Mouse (Mus musculus): ENCODE data around the gene Lfng. TPM values are rescaled to one million over a fixed set of nuclear protein-coding genes. Genes with fewer than 3 reads are reported as not detected.

The Lfng gene
- total and polyA plus RNA-seq, 3 experiments = not detected

DNA sequence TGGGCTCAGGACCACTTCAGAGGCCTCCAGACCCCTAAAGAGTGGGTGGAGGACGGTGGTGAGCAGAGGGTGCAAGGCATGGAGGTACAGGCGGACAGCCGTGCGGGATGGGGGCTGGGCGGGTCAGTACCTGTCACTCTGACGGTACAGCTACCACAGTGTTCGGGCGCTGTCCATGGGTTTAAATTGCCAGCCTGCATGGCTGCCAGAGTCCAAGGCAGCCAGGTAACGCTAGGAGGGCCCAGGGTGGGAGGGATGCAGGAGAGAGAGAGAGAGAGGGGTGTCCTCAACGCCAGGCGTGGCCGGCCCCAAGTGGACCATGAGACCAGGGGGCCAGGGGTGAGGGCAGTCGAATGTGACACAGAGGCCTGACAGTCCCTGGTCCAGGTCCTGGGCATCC lies 17.8 kb downstream of the Lfng start:
- TF ChIP-seq RCOR1 (conservative IDR thresholded peaks at IDR 0.05; ENCODE audit: low read depth, low read length) = no peak
- no peak for TF ChIP-seq ETS1 (conservative IDR thresholded peaks at IDR 0.05; ENCODE audit: low read depth, low read length)
- TF ChIP-seq CTCF (conservative IDR thresholded peaks at IDR 0.05 in 1 of 2, IDR thresholded peaks at IDR 0.05 in 1 of 2; ENCODE audit: low read depth in 2 of 2, low read length in 2 of 2) = no peak
- TF ChIP-seq MXI1 (IDR thresholded peaks at IDR 0.05; ENCODE audit: low read depth, low read length) = no peak
- TF ChIP-seq CHD1 (IDR thresholded peaks at IDR 0.05; ENCODE audit: low read depth, low read length) = no peak
- TF ChIP-seq SMC3 (IDR thresholded peaks at IDR 0.05; ENCODE audit: low read depth, low read length) = no peak
- TF ChIP-seq SIN3A (IDR thresholded peaks at IDR 0.05; ENCODE audit: low read length) = no peak
- no peak for TF ChIP-seq RAD21 (IDR thresholded peaks at IDR 0.05; ENCODE audit: low read depth, low read length)
- Histone ChIP-seq H3K4me1 (ENCODE audit: control insufficient read depth in 1 of 2, insufficient read depth in 2 of 2) (peaks cover 0 to 3% of the 10 kb centered on the region in 2 experiments; a peak in 1 of 4 replicates), H3K36me3 (replicated peaks in 1 of 2; ENCODE audit: control insufficient read depth in 1 of 2, insufficient read depth in 1 of 2, low read length in 1 of 2) (peaks cover 0 to 17% of the 10 kb centered on the region in 2 experiments), H3K4me2 (ENCODE audit: insufficient read depth, low read depth, poor library complexity, severe bottlenecking) (no peak overlapping the region), H3K9ac (ENCODE audit: insufficient read depth, low read depth) (no peak overlapping the region), H3K27me3 (replicated peaks) (no peaks in the 10 kb centered on the region), H3K27ac (ENCODE audit: insufficient read depth, low read depth) (no peak overlapping the region), H3K4me3 (replicated peaks in 1 of 3; ENCODE audit: low read depth in 2 of 3, low read length in 2 of 3, poor library complexity in 1 of 3) (no peak overlapping the region), H3K79me2 (replicated peaks; ENCODE audit: control insufficient read depth, extremely low read depth, insufficient read depth, poor library complexity, severe bottlenecking) (no peaks in the 10 kb centered on the region), H3K9me3 (replicated peaks; ENCODE audit: low read length) (peaks cover 4% of the 10 kb centered on the region)
- dilution Hi-C loops (cut with MboI; ENCODE audit: extremely low pct_ligation_motif_present, extremely low pct_unique_long_range_greater_than_20kb, low sequenced_read_pairs) = no loop called here
- DNase-seq (ENCODE audit: extremely low read depth) = no peak
- in situ Hi-C loops (cut with MboI; ENCODE audit: low pct_ligation_motif_present, low pct_unique_long_range_greater_than_20kb, low sequenced_read_pairs) = no loop called here

DNA sequence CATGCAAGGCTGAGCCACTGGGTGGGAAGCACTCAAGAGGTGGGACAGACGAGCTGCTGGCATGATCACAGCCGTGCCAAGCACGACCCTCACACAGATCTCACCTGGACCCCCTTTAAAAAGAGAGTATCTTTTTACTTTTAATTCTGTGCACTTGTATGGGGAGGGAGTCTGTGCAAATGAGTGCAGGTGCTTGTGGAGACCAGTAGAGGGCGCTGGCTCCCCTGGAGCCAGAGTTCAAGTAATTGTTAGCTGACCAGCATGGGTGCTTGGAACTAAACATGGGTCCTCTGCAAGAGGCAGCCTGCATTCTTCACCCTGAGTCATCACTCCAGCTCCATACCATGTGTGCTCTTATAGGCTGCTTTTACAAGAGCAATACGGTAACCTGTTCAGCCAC lies 20.5 kb downstream of the Lfng start:
- TF ChIP-seq CTCF (conservative IDR thresholded peaks at IDR 0.05 in 1 of 2, IDR thresholded peaks at IDR 0.05 in 1 of 2; ENCODE audit: low read depth in 2 of 2, low read length in 2 of 2) (peak in 1 of 2 experiments; percentile 12; a peak in 1 of 4 replicates), MAX (IDR thresholded peaks at IDR 0.05; ENCODE audit: low read length) (no peak)
- in situ Hi-C loops (cut with MboI; ENCODE audit: low pct_ligation_motif_present, low pct_unique_long_range_greater_than_20kb, low sequenced_read_pairs) (no loop called here), dilution Hi-C loops (cut with MboI; ENCODE audit: extremely low pct_ligation_motif_present, extremely low pct_unique_long_range_greater_than_20kb, low sequenced_read_pairs) (no loop called here)
- no peaks in the 10 kb centered on the region for H3K79me2 ChIP-seq (replicated peaks; ENCODE audit: control insufficient read depth, extremely low read depth, insufficient read depth, poor library complexity, severe bottlenecking)
- peaks cover 4% of the 10 kb centered on the region for H3K9me3 ChIP-seq (replicated peaks; ENCODE audit: low read length)
- H3K36me3 ChIP-seq (replicated peaks in 1 of 2; ENCODE audit: control insufficient read depth in 1 of 2, insufficient read depth in 1 of 2, low read length in 1 of 2) = peaks cover 0 to 19% of the 10 kb centered on the region in 2 experiments
- no peak overlapping the region for H3K4me2 ChIP-seq (ENCODE audit: insufficient read depth, low read depth, poor library complexity, severe bottlenecking)
- no peak overlapping the region for H3K27ac ChIP-seq (ENCODE audit: insufficient read depth, low read depth)
- no peak for DNase-seq (ENCODE audit: extremely low read depth)
- H3K9ac ChIP-seq (ENCODE audit: insufficient read depth, low read depth) = no peak overlapping the region
- no peaks in the 10 kb centered on the region for H3K27me3 ChIP-seq (replicated peaks)
- H3K4me1 ChIP-seq (ENCODE audit: control insufficient read depth in 1 of 2, insufficient read depth in 2 of 2) = peaks cover 0 to 6% of the 10 kb centered on the region in 2 experiments; a peak in 2 of 4 replicates
- no peak overlapping the region for H3K4me3 ChIP-seq (replicated peaks in 1 of 3; ENCODE audit: low read depth in 2 of 3, low read length in 2 of 3, poor library complexity in 1 of 3)

DNA sequence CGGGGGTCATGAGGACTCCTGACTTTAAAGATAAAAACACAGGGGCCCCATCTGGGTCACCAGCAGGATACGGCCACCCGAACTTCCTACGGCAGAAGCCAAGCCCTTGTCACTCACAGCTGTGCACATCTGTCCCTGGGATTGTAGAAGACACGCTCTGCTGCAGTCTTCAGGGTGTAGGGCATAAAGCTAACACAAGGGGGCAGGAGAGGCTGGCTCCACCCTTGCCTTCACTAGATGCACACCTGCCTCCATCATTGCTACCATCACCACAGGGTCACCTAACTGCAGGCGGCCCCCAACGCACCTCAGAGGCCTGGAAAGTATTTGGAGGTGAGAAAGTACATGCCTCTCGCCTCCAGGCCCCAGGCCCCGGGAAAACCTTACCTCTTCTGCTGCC lies 21.9 kb downstream of the Lfng start:
- H3K27ac ChIP-seq (ENCODE audit: insufficient read depth, low read depth) = no peak overlapping the region
- H3K9ac ChIP-seq (ENCODE audit: insufficient read depth, low read depth) = no peak overlapping the region
- H3K36me3 ChIP-seq (replicated peaks in 1 of 2; ENCODE audit: control insufficient read depth in 1 of 2, insufficient read depth in 1 of 2, low read length in 1 of 2) = peaks cover 0 to 18% of the 10 kb centered on the region in 2 experiments
- H3K4me2 ChIP-seq (ENCODE audit: insufficient read depth, low read depth, poor library complexity, severe bottlenecking) = no peak overlapping the region
- dilution Hi-C loops (cut with MboI; ENCODE audit: extremely low pct_ligation_motif_present, extremely low pct_unique_long_range_greater_than_20kb, low sequenced_read_pairs) = no loop called here
- no peaks in the 10 kb centered on the region for H3K79me2 ChIP-seq (replicated peaks; ENCODE audit: control insufficient read depth, extremely low read depth, insufficient read depth, poor library complexity, severe bottlenecking)
- peak; percentile 59 for TF ChIP-seq SMC3 (IDR thresholded peaks at IDR 0.05; ENCODE audit: low read depth, low read length)
- no peak for TF ChIP-seq BHLHE40 (IDR thresholded peaks at IDR 0.05; ENCODE audit: low read depth, low read length)
- no peak for TF ChIP-seq RCOR1 (conservative IDR thresholded peaks at IDR 0.05; ENCODE audit: low read depth, low read length)
- TF ChIP-seq POLR2A (IDR thresholded peaks at IDR 0.05; ENCODE audit: low read depth, low read length) = no peak
- TF ChIP-seq MAX (IDR thresholded peaks at IDR 0.05; ENCODE audit: low read length) = no peak
- TF ChIP-seq RAD21 (IDR thresholded peaks at IDR 0.05; ENCODE audit: low read depth, low read length) = peak; percentile 65
- peak; percentile 10 to 74; a peak in 2 of 4 replicates for TF ChIP-seq CTCF (conservative IDR thresholded peaks at IDR 0.05 in 1 of 2, IDR thresholded peaks at IDR 0.05 in 1 of 2; ENCODE audit: low read depth in 2 of 2, low read length in 2 of 2)
- TF ChIP-seq MXI1 (IDR thresholded peaks at IDR 0.05; ENCODE audit: low read depth, low read length) = no peak
- no peak for TF ChIP-seq UBTF (IDR thresholded peaks at IDR 0.05; ENCODE audit: low read depth, low read length)
- peaks cover 4% of the 10 kb centered on the region for H3K9me3 ChIP-seq (replicated peaks; ENCODE audit: low read length)
- H3K4me3 ChIP-seq (replicated peaks in 1 of 3; ENCODE audit: low read depth in 2 of 3, low read length in 2 of 3, poor library complexity in 1 of 3) = no peak overlapping the region
- H3K4me1 ChIP-seq (ENCODE audit: control insufficient read depth in 1 of 2, insufficient read depth in 2 of 2) = peaks cover 0 to 13% of the 10 kb centered on the region in 2 experiments; a peak in 2 of 4 replicates
- no peaks in the 10 kb centered on the region for H3K27me3 ChIP-seq (replicated peaks)
- DNase-seq (ENCODE audit: extremely low read depth) = no peak
- in situ Hi-C loops (cut with MboI; ENCODE audit: low pct_ligation_motif_present, low pct_unique_long_range_greater_than_20kb, low sequenced_read_pairs) = no loop called here

All from CH12.LX (cell line).